Mouse (Mus musculus) large intestine, adult 2 months (tissue): ENCODE results near the gene Hpd. TPM values are rescaled to one million over a fixed set of nuclear protein-coding genes. Genes with fewer than 3 reads are reported as not detected.
A peak's percentile ranks its signal among the peaks of the same experiment; 100 is the strongest.

Source experiments
- DNase-seq: peaks from one replicate; pipeline ENCODE4 v3.0.0-alpha.2; 2012; ENCODE audit warnings: low read depth, low spot score
- WGBS: fragments of 180-500 bp; shearing (Covaris S2); methylation state at CpG from one replicate; pipeline ENCODE4 v1.1.7; 2018; 5-methylcytosine and 5-hydroxymethylcytosine counted together
- polyA plus RNA-seq: library from polyadenylated mRNA; depleted of rRNA; stranded (reverse); fragments of >200 nt; gene quantifications from 2 replicates; pipeline ENCODE4 v1.2.3, GENCODE M21; 2012

Hpd gene
- polyA plus RNA-seq, 1 experiment: 60.9 TPM

- 65% methylated on average over 6 of the region's 6 CpGs for WGBS
- no peak for DNase-seq
These were observed 8.9 kb upstream of the Hpd start for GRCm38 (mm10) chr5:123191427-123191826.

DNA sequence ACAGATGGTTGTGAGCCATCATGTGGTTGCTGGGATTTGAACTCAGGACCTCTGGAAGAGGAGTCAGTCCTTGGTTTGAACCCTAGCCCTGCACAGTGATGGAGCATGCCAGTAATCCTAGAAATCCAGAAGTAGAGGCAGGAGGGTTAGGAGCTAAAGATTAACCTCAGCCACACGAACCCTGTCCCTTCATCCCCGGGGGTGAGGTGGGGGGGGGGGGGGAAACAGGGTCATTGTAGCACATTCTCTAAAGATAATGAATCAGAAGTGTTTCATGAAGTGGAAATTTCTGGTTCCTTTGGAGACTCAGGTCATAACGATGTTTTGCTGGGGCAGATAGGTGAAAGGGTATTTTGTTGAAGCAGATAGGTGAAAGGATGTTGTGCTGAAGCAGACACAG lies 8.4 kb upstream of the Hpd start:
- 63% methylated on average over 3 of the region's 3 CpGs for WGBS

DNA sequence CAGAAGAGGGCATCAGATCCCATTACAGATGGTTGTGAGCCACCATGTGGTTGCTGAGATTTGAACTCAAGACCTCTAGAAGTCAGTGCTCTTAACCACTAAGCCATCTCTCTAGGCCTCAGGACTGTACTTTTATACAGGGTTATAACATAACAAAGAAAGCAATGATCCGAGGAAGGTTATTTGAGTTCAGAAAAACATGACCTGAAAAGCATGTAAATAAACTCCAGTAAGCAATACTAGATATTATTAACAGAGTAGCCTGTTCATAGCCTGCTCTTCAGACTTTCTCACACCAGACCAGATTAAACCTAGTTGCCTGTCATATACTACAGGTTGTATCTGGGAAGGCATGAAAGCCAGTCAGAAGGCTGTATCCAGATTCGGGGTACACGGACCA lies 4.8 kb upstream of the Hpd start:
- 77% methylated on average over 3 of the region's 3 CpGs for WGBS
- no peak for DNase-seq

More for the DNA sequence above, 8.4 kb upstream of the Hpd start:
- no peak for DNase-seq

DNA sequence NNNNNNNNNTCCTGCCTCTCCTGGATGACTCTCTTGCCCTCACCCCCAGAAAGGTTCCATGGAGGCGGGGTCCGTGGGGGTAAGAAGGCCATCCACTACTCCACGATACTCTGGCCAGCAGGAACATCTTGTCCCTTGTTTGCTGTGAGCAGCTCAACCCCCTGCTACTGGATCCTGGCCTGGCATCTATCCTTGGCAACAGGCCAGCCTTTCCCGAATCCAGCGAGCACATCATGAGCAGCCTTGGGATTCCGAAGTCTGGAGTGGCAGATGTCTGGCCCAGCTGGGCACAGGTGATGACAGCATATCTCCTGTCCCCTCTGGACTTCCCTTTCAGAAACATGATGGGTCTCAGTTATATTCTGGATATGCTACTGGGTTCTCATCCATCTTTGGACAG lies 3.4 kb upstream of the Hpd start:
- WGBS: 38% methylated on average over 6 of the region's 6 CpGs
- no peak for DNase-seq

GRCm38 (mm10) chr5:123181536-123181935 lies 991 bp downstream of the Hpd start:
- WGBS: 89% methylated on average over 6 of the region's 6 CpGs
- no peak for DNase-seq

DNA sequence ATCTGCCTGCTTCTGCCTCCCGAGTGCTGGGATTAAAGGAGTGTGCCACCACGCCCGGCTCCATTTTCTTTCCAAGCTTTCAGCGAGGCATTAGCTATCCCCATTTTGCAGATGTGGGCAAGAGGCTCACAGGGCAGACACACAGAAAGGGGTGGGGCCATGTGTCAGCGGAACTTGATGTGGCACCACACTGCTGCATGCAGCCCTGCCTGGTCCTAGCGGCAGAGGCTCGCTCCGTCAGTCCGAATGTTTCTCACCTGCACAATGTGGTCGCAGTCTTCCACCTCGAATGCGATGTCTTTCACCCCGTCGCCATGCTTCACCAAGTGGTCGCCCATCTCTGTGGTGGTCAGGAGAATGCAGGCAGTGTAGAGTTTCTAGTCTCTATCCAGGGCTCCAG lies 2.1 kb downstream of the Hpd start:
- 93% methylated on average over 15 of the region's 15 CpGs for WGBS
- no peak for DNase-seq

DNA sequence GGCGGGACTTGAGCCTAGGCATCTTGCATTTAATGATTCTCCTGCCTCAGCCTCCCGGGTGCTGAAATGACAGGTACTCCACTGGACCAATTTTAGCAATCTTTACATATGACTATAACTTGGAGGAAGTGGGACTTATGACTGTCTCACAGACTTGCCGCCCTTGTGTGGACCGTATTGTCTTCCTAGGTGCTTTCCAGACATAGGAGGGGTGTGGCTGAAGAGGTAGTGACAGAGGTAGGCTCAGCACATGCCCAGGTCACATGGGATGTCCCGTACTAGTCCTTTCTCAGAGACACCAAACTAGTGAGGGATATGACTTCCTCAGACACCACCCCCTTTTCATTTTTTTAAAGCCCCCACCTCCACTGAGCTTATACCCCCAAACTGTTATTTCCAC lies 3.7 kb downstream of the Hpd start:
- DNase-seq: no peak
- 57% methylated on average over 5 of the region's 5 CpGs for WGBS

- WGBS: 15% methylated on average over 22 of the region's 22 CpGs
These were observed 10.7 kb downstream of the Hpd start for GRCm38 (mm10) chr5:123171646-123172350.

GRCm38 (mm10) chr5:123170365-123170764 lies 12.2 kb downstream of the Hpd start:
- WGBS: 75% methylated on average over 9 of the region's 9 CpGs
- no peak for DNase-seq

More at GRCm38 (mm10) chr5:123171646-123172350, 10.7 kb downstream of the Hpd start:
- DNase-seq: peak; percentile 65

- WGBS: 71% methylated on average over 5 of the region's 5 CpGs
- DNase-seq: no peak
These were observed 13.2 kb downstream of the Hpd start, which contains the start of gene Psmd9 for GRCm38 (mm10) chr5:123169284-123169683. Psmd9 (plus strand) TSS chr5:123169413.

- 59% methylated on average over 5 of the region's 5 CpGs for WGBS
- no peak for DNase-seq
These were observed 14.9 kb downstream of the Hpd start for GRCm38 (mm10) chr5:123167591-123167990.

- 75% methylated on average over 10 of the region's 10 CpGs for WGBS
- DNase-seq: no peak
These were observed 16.1 kb downstream of the Hpd start for GRCm38 (mm10) chr5:123166437-123166836.

DNA sequence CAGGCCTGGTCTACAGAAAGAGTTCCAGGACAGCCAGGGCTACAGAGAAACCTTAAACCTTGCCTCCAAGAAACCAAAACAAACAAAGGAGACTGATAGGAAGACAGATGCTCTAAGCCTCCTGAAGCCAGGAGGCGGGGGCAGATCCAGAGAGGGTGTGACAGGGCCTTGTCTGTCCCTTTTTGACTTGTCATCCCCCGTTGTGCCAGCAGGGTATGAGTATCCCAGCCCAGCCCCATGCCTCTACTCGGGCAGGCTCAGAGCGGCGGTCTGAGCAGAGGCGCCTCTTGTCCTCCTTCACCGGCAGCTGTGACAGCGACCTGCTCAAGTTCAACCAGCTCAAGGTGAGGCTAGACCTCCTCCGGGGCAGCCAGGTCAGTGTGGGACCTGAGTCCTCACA lies 19.6 kb downstream of the Hpd start:
- WGBS: 88% methylated on average over 9 of the region's 9 CpGs
- DNase-seq: no peak

DNA sequence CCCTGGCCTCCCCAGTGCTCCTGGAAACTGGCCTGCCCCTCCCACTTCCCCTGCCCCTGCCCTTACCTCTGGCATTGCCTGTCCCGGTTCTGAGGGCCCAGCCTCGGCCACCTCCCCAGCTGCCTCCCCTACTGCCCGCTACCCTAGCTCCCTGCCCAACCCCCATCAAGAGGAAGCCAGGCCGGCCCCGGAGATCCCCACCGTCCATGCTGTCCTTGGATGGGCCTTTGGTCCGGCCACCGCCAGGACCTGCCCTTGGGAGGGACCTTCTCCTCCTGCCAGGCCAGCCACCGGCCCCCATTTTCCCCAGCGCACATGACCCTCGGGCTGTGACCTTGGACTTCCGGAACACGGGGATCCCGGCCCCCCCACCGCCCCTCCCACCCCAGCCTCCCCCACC lies 22.2 kb downstream of the Hpd start:
- no peak for DNase-seq
- 86% methylated on average over 14 of the region's 15 CpGs for WGBS

GRCm38 (mm10) chr5:123159866-123160265 lies 22.7 kb downstream of the Hpd start:
- 94% methylated on average over 15 of the region's 15 CpGs for WGBS
- no peak for DNase-seq

DNA sequence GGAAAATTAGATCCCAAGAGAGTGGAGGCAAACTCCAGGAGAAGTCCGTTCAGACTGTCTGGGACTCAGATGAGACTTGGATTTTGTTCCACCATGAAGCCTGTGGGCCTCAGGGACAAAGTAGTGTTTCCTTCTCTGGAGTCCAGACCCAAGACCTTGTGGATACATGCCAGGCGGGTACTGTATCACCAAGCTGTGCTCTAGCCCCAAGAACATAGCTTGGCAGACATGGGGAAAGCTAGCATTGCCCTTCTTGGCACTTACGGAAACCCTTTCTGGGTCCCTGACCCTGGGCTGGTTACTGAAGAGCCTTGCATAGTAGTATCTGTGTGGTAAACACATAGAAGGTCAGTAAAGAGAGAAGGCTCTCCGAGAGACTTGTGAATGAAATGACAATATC lies 23.1 kb downstream of the Hpd start:
- 96% methylated on average over 4 of the region's 4 CpGs for WGBS
- DNase-seq: no peak

GRCm38 (mm10) chr5:123157972-123158371 lies 24.6 kb downstream of the Hpd start:
- 88% methylated on average over 4 of the region's 4 CpGs for WGBS
- no peak for DNase-seq

DNA sequence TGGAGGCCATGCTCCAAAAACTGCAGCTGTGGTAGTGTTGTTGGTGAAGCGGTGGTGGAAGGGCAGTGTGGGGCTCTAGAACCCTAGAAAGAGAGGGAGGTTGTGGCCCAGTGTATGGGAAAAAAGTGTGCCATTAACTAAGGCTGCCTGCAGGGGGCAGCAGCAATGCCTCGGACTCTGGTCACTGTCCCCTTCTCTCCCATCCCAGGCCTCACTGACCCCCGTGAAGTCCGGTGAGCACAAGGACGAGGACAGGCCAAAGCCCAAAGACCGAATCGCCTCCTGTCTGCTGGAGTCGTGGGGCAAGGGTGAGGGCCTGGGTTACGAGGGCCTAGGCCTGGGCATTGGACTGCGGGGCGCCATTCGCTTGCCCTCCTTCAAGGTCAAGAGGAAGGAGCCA lies 25.8 kb downstream of the Hpd start:
- no peak for DNase-seq
- WGBS: 92% methylated on average over 12 of the region's 12 CpGs

DNA sequence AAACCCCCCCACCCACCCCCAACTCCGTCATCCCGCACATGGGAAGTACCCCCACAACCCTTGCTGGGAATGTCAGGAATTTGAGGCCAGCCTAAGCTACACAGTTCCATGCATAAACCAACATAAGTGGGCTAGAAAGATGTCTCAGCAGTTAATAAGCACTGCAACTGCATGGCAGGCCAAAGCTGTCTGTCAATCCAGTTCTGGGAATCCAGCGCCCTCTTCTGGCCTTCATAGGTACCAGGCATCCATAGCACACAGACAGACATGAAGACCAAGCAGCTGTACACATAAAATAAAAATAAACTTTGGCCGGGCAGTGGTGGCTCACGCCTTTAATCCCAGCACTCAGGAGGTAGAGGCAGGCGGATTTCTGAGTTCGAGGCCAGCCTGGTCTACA lies 27.1 kb downstream of the Hpd start:
- no peak for DNase-seq
- 35% methylated on average over 7 of the region's 7 CpGs for WGBS

- DNase-seq: no peak
- WGBS: 80% methylated on average over 1 of the region's 1 CpGs
These were observed 29.6 kb downstream of the Hpd start for GRCm38 (mm10) chr5:123152901-123153300.

DNA sequence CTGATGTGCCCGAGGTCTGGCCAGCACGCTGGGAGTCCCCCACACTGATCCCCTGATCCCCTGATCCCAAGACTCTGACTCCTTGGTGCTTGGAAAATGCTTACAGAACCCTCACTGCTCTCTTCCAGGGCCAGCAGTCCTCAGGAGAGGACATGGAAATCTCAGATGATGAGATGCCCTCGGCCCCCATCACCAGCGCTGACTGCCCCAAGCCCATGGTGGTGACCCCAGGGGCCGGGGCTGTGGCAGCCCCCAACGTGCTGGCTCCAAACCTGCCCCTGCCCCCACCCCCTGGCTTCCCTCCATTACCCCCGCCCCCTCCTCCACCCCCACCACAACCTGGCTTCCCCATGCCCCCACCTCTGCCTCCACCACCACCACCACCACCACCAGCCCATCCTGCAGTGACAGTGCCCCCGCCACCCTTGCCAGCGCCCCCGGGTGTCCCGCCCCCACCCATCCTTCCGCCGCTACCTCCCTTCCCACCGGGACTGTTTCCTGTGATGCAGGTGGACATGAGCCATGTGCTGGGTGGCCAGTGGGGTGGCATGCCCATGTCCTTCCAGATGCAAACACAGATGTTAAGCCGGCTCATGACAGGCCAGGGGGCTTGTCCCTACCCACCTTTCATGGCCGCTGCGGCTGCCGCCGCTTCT lies 30.7 kb downstream of the Hpd start:
- WGBS: 90% methylated on average over 19 of the region's 19 CpGs
- no peak for DNase-seq
